Mouse (Mus musculus): ENCODE results near the gene Olfr1221.
"Not testable (repeated sequence)": the region's sequence is repeated elsewhere in the genome, so short reads cannot be mapped to it uniquely, and the experiment has no call there.

The Olfr1221 gene

DNA sequence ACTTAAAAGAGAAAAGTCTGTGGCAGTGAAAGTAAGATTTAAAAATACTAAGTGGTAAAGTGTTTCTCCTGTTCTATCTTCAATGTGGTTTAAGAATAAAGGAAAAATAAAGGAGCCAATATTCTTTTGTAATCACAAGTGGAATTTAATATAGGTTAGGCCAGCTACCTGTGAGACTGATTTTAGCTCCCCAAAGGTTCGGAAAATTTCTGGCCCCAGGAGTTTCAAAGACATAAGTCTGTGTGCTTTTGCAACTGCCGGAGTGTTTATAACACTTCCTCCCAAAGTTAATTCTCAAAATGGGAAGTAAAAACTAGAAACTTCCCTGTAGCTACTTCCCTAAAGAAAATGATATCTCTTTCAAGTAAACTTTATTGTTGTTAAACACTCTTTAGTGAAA, at the start of gene Olfr1221:
Gene Olfr1221, minus strand, starts transcription at position 101 of the 400 bp plus-strand sequence.
- DNase-seq (ENCODE audit: low spot score), result no peak

DNA sequence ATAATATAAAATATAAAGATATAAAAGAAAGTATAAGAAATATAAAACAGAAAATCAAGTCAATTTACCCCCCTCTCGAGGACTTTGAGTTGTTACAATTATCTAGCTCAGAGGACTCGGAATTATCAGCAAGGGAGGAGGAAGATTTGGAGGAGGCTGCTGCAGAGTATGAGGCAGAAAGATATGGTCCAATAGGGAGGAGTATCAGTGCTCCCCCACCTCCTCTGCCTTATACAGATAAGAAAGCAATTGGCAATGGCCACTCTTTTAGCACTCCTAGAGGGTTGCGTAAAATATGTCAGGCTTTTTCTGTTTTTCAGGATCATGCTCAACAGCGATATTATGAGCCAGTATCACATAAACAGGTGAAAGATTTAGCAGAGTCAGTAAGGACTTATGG, 47.6 kb upstream of the Olfr1221 start:
- not testable (repeated sequence) for DNase-seq (ENCODE audit: low spot score)

- DNase-seq (ENCODE audit: low spot score), result not testable (repeated sequence)
Observed at GRCm38 (mm10) chr2:89163991-89164390, 46.9 kb upstream of the Olfr1221 start, which contains the start of gene Olfr1224-ps1. TSS of gene Olfr1224-ps1 (minus strand) at chr2:89164091.

DNA sequence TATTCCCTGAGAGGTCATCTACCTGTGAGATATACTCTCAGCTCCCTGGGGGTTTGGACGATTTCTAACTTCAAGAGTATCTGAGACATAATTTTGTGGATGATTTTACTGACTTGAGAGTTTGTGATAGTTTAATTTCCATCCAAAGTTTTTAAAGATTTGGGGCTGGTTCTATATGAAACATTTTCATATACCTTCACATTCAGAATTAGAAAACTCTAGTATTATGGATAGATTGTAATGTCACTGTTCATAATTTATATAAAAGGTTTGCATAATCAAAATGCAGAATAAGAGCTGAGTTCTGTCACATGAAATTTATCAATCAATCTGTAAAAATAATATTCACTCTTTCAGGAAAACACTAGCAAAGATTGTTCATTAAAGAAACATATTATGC, 34.4 kb upstream of the Olfr1221 start, which contains the start of gene Olfr1223:
Gene Olfr1223, minus strand, starts transcription at position 101 of the 400 bp plus-strand sequence.
- DNase-seq (ENCODE audit: low spot score), result no peak

DNA sequence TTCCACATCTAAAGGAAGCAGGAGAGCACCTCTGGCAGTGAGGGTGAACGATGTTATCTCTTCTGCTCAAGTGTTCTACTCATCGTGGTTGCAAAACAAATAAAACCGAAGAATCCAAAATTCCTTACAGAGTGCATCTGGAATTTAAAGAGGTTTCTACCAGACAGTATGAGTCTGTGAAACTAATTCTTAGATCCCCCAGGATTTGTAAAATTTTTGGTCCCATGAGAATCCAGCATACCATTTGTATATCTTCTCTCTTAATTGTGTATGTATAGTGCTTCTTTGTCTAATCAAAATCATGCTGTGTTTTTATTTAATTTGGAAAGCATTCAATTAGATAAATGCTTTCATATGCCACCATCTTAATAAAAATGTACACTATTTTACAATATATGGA, 15.9 kb upstream of the Olfr1221 start, which contains the start of gene Olfr1222:
Gene Olfr1222, minus strand, starts transcription at position 101 of the 400 bp plus-strand sequence.
- DNase-seq (ENCODE audit: low spot score), result no peak

- DNase-seq (ENCODE audit: low spot score), result no peak
Observed at GRCm38 (mm10) chr2:89106735-89107134, 10.3 kb downstream of the Olfr1221 start, which contains the start of gene Olfr1220. TSS of gene Olfr1220 (minus strand) at chr2:89106835.

DNA sequence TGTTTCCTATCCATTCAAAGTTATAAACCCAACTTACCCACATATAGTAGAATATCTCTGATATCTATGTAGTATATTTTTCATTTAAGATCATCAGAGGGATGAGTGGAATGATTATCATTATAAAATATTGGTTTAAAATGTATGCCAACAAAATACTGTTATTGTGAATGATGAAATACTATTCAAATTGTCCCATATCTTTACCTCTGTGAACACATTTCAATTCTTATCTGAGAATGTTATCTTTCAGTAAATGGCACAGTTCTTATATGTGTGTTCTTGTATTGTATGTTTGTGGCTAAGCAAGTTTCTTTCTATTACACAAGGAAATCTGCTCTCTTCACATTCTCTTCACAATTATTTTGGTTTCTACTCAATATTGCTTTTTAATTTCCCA, 11.4 kb downstream of the Olfr1221 start:
- no peak for DNase-seq (ENCODE audit: low spot score)

DNA sequence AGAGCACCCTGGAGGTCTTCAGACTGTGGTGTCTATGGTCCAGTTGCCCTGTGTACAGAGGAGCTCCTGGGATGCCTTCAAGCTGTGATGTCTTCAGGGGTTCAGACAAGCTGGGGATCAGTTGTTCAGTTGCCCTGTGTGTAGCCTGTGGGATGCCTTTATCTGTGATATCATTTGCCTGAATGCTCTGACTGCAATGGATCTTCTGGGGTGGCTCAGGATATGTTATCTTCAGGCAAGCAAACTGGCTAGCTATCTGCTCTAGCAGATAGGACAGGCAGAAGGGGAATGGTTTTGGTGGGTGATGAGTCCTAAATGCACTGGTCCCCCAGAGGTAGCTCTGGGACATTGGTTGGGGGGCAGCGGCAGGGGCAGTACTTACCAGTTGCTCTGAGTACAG, 23.2 kb downstream of the Olfr1221 start:
- no peak for DNase-seq (ENCODE audit: low spot score)

DNA sequence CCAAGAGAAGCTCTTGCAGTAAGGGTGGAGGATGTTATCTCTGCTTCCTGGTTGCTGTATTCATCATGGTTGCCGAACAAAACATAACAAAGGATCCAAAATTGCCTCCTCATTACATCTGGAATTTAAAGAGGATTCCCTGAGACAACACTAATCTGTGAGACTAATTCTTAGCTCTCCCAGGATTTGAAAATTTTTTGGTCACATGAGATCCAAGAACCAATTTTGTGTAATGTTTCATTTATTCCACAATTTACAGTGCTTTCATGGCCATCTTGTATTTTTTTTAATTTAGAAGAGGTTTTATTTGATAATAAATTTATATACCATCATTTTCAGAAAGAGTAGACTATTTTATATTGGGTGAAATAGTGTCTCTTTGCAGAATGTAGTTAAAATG, 33.7 kb downstream of the Olfr1221 start, which contains the start of gene Olfr1219:
Gene Olfr1219, minus strand, starts transcription at position 101 of the 400 bp plus-strand sequence.
- no peak for DNase-seq (ENCODE audit: low spot score)

DNA sequence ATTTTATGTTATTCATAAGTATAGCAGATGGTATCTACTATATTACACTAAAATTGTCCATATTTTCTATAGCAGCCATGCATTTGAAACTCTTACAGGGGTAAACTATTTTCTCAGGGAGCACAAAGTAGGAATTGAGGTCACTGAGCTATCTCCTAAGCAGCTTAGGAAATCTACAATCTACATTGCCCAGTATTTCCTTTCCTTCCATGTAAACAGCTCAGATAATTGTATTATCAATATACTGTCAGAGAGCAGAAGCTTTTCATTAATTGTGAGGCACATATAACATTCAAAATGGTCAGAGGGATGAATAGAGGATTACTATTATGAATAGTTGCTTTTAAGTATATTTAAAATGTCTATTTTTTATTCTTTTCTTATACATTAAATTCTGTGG, 35.6 kb downstream of the Olfr1221 start:
- no peak for DNase-seq (ENCODE audit: low spot score)

DNA sequence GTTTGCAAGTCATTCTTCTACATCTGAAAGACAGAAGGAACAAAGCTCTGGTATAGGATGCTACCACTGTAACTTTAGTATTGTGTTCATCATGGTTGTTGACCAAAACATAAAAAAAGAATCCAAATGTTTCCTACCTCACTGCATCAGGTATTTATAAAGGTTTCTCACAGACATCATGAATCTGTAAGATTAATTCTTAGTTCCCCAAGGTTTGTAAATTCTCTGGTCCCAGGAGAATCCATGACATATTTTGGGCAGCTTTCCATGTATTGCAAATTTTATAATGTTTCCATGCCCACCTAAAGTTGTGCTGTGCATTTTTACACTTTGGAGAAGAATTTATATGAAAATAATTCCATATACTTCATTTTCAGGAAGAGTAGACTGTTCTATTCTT, 56.0 kb downstream of the Olfr1221 start, which contains the start of gene Olfr1218:
Gene Olfr1218, minus strand, starts transcription at position 101 of the 400 bp plus-strand sequence.
- DNase-seq (ENCODE audit: low spot score), result no peak
